Mouse (Mus musculus) bone marrow macrophage, adult 2 months (primary cell): Measurements from ENCODE around the gene Vps8. TPM values are rescaled to one million over a fixed set of nuclear protein-coding genes. Genes with fewer than 3 reads are reported as not detected.

Experiments used
- H3K27ac ChIP-seq: 2 replicates; pipeline ENCODE4 v1.5.1; 2012; ENCODE audit warnings: low read depth, low read length; ENCODE audit not compliant: insufficient read depth
- H3K4me1 ChIP-seq: 2 replicates; pipeline ENCODE4 v1.6.1; 2012; ENCODE audit warnings: low read length; ENCODE audit not compliant: control insufficient read depth, insufficient read depth
- H3K4me3 ChIP-seq: 2 replicates; pipeline ENCODE4 v1.5.1; 2012; ENCODE audit warnings: mild to moderate bottlenecking, low read length, moderate library complexity; ENCODE audit not compliant: insufficient read depth
- CTCF ChIP-seq: IDR thresholded peaks from 2 replicates; pipeline ENCODE4 v1.5.1; 2012; ENCODE audit warnings: low read depth, mild to moderate bottlenecking, low read length, moderate library complexity
- POLR2A ChIP-seq: IDR thresholded peaks from 2 replicates; pipeline ENCODE4 v1.6.1; 2012; ENCODE audit warnings: mild to moderate bottlenecking, low read depth, low read length, borderline replicate concordance
- polyA plus RNA-seq: library from polyadenylated mRNA; stranded (reverse); fragments of >200 nt; gene quantifications from 2 replicates; pipeline ENCODE4 v1.2.4, GENCODE M21; 2012; ENCODE audit not compliant: missing spikeins, insufficient read depth, insufficient read length

Gene Vps8
- polyA plus RNA-seq, 1 experiment: 19.8 TPM

- H3K27ac ChIP-seq: no peak overlapping the region
- peaks cover 15% of the 10 kb centered on the region for H3K4me1 ChIP-seq
- no peak for TF ChIP-seq CTCF
- no peak for TF ChIP-seq POLR2A
- no peak overlapping the region for H3K4me3 ChIP-seq
These were observed 73.9 kb downstream of the Vps8 start for GRCm38 (mm10) chr16:21496799-21497198.

- Histone ChIP-seq H3K27ac (no peak overlapping the region), H3K4me3 (no peak overlapping the region), H3K4me1 (peaks cover 15% of the 10 kb centered on the region)
- no peak for TF ChIP-seq POLR2A
- no peak for TF ChIP-seq CTCF
These were observed 74.7 kb downstream of the Vps8 start for GRCm38 (mm10) chr16:21497627-21498026.

- no peak overlapping the region for H3K27ac ChIP-seq
- no peak for TF ChIP-seq POLR2A
- TF ChIP-seq CTCF: no peak
These were observed 76.1 kb downstream of the Vps8 start for GRCm38 (mm10) chr16:21498984-21499383.

GRCm38 (mm10) chr16:21499656-21500055, 76.7 kb downstream of the Vps8 start:
- Histone ChIP-seq H3K27ac (no peak overlapping the region), H3K4me1 (peaks cover 15% of the 10 kb centered on the region), H3K4me3 (no peak overlapping the region)
- TF ChIP-seq CTCF: no peak
- TF ChIP-seq POLR2A: no peak

More at GRCm38 (mm10) chr16:21498984-21499383, 76.1 kb downstream of the Vps8 start:
- Histone ChIP-seq H3K4me1 (peaks cover 15% of the 10 kb centered on the region), H3K4me3 (no peak overlapping the region)

GRCm38 (mm10) chr16:21518833-21519232, 95.9 kb downstream of the Vps8 start:
- no peak overlapping the region for H3K4me3 ChIP-seq
- TF ChIP-seq CTCF (no peak), POLR2A (no peak)
- H3K4me1 ChIP-seq: no peaks in the 10 kb centered on the region
- no peak overlapping the region for H3K27ac ChIP-seq

- Histone ChIP-seq H3K4me3 (no peak overlapping the region), H3K4me1 (no peaks in the 10 kb centered on the region), H3K27ac (no peak overlapping the region)
- no peak for TF ChIP-seq POLR2A
These were observed 96.9 kb downstream of the Vps8 start for GRCm38 (mm10) chr16:21519785-21520184.

- no peak overlapping the region for H3K4me3 ChIP-seq
- 0 out of 2 replicates have a peak, but pooled peaks cover 5% of the 10 kb centered on the region for H3K4me1 ChIP-seq
- TF ChIP-seq CTCF (no peak), POLR2A (no peak)
- no peak overlapping the region for H3K27ac ChIP-seq
These were observed 100.8 kb downstream of the Vps8 start for GRCm38 (mm10) chr16:21523738-21524137.

- no peak for TF ChIP-seq CTCF
- no peak for TF ChIP-seq POLR2A
- H3K4me1 ChIP-seq: 0 out of 2 replicates have a peak, but pooled peaks cover 5% of the 10 kb centered on the region
- H3K27ac ChIP-seq: no peak overlapping the region
These were observed 102.5 kb downstream of the Vps8 start for GRCm38 (mm10) chr16:21525376-21525775.

GRCm38 (mm10) chr16:21527271-21528007, 104.5 kb downstream of the Vps8 start:
- no peak for TF ChIP-seq CTCF
- TF ChIP-seq POLR2A: no peak
- Histone ChIP-seq H3K4me1 (0 out of 2 replicates have a peak, but pooled peaks cover 5% of the 10 kb centered on the region), H3K27ac (no peak overlapping the region), H3K4me3 (no peak overlapping the region)

More at GRCm38 (mm10) chr16:21525376-21525775, 102.5 kb downstream of the Vps8 start:
- H3K4me3 ChIP-seq: no peak overlapping the region

- no peak overlapping the region for H3K27ac ChIP-seq
- no peaks in the 10 kb centered on the region for H3K4me1 ChIP-seq
- no peak overlapping the region for H3K4me3 ChIP-seq
- TF ChIP-seq CTCF: no peak
These were observed 110.6 kb downstream of the Vps8 start for GRCm38 (mm10) chr16:21533503-21533902.
